Mouse (Mus musculus): Measurements from ENCODE around the gene Gm13693. TPM values are rescaled to one million over a fixed set of nuclear protein-coding genes. Genes with fewer than 3 reads are reported as not detected.

The Gm13693 gene
- not detected in 2 replicates for polyA plus RNA-seq (2012; rRNA removed)

GRCm38 (mm10) chr2:83961203-83961602 is at the start of gene Gm13693:
Gene Gm13693, plus strand, starts transcription at chr2:83961503.

GRCm38 (mm10) chr2:83940931-83941361 is 20.4 kb upstream of the Gm13693 start, which contains the start of gene Zswim2:
Gene Zswim2, minus strand, starts transcription at chr2:83941228.

GRCm38 (mm10) chr2:83955393-83955792 is 5.9 kb upstream of the Gm13693 start, which contains the start of gene Gm13698:
Gene Gm13698, plus strand, starts transcription at chr2:83955693.

GRCm38 (mm10) chr2:83967013-83967412 is 5.7 kb downstream of the Gm13693 start, which contains the start of gene Gm13695:
Gene Gm13695, plus strand, starts transcription at chr2:83967313.

GRCm38 (mm10) chr2:83972823-83973222 is 11.5 kb downstream of the Gm13693 start, which contains the start of gene Gm13696:
Gene Gm13696, plus strand, starts transcription at chr2:83973123.

GRCm38 (mm10) chr2:83978633-83979032 is 17.3 kb downstream of the Gm13693 start, which contains the start of gene Gm13694:
Gene Gm13694, plus strand, starts transcription at chr2:83978933.

GRCm38 (mm10) chr2:83984443-83984842 is 23.1 kb downstream of the Gm13693 start, which contains the start of gene Gm13697:
Gene Gm13697, plus strand, starts transcription at chr2:83984743.

GRCm38 (mm10) chr2:83990253-83990652 is 28.9 kb downstream of the Gm13693 start, which contains the start of gene Gm13691:
Gene Gm13691, plus strand, starts transcription at chr2:83990553.

Other genes starting within 250 kb of the Gm13693 start
- gene Itgav, start 237.1 kb upstream of the Gm13693 start, polyA plus RNA-seq (2012; rRNA removed), result 60.3 and 84.8 TPM in 2 replicates
- gene Fam171b, start 148.9 kb upstream of the Gm13693 start, polyA plus RNA-seq (2012; rRNA removed), result 0.59 and 0.90 TPM in 2 replicates
- gene Zswim2, start 20.3 kb upstream of the Gm13693 start, polyA plus RNA-seq (2012; rRNA removed), result not detected in 2 replicates
- gene Gm13698, start 5.8 kb upstream of the Gm13693 start, polyA plus RNA-seq (2012; rRNA removed), result not detected in 2 replicates
- not detected in 2 replicates for gene Gm13695, start 5.8 kb downstream of the Gm13693 start, polyA plus RNA-seq (2012; rRNA removed)
- not detected in 2 replicates for gene Gm13696, start 11.6 kb downstream of the Gm13693 start, polyA plus RNA-seq (2012; rRNA removed)
- gene Gm13694, start 17.4 kb downstream of the Gm13693 start, polyA plus RNA-seq (2012; rRNA removed), result not detected in 2 replicates
- not detected in 2 replicates for gene Gm13697, start 23.2 kb downstream of the Gm13693 start, polyA plus RNA-seq (2012; rRNA removed)
- not detected in 2 replicates for gene Gm13691, start 29.1 kb downstream of the Gm13693 start, polyA plus RNA-seq (2012; rRNA removed)

Data from colon, adult 2 months (tissue).